Mouse (Mus musculus): ENCODE results near the gene Utrn.

Gene Utrn

DNA sequence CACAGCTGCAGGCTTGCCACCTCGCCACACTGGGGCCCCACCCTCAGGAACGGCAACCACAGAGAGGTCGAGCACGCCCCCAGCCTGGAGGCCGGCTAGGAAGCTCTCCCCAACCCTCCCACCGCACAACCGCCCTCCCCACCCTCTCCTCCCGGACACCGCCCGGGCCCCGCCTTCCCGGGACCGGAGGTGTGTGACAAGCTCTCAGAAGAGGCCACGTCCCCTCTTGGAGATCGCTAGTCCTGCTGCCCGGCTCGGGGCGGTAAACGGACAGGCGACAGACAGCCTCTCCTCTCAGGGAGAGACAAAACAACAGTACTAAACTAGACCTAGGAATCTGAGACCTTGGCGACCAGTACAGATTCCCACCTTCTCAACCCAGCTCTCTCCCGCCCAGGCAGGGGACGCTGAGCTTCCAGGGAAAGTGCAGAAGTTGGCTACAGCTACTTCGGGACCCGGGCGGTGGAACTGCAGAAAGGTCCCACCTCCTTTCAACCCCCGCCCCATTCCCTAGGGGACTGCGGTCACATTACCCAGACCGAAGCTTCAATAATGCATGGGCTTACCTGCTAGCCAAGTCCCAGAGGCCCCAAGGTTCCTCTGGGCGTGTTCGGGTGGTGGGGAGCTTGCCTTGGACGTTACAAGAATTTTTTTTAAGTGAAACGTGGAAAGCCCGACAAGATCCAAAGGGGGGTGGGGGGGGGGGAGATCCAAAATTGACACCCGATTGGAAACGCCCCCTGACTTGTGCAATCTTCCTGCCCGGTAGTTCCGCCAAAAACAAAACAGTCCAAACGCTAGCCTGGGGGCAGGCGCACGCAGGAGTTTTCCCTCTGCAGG, 756 bp downstream of the Utrn start:
- DNase-seq = peak; percentile 84

DNA sequence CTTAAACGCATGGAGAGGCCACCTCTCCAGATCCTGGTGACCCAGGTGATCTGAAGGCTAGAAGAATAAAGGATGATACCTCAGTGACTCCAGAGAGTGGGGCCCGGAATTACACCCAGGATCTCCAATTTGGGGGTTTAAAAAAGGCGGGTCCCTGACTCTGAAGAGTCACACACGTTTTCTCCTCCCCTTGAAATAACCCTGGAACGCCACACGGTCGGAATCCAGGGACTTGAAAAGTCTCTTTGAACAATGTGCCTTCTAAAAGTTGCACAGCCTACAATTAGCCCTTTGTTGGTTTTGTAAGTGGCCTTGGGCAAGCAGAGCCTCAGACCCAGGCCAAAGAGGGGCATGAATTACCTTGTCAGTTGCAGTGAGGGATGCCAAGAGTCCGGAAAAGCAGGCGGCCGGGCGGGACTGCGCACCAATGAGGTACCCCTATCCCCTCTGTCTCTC, 1.4 kb downstream of the Utrn start:
- DNase-seq = peak; percentile 13

DNA sequence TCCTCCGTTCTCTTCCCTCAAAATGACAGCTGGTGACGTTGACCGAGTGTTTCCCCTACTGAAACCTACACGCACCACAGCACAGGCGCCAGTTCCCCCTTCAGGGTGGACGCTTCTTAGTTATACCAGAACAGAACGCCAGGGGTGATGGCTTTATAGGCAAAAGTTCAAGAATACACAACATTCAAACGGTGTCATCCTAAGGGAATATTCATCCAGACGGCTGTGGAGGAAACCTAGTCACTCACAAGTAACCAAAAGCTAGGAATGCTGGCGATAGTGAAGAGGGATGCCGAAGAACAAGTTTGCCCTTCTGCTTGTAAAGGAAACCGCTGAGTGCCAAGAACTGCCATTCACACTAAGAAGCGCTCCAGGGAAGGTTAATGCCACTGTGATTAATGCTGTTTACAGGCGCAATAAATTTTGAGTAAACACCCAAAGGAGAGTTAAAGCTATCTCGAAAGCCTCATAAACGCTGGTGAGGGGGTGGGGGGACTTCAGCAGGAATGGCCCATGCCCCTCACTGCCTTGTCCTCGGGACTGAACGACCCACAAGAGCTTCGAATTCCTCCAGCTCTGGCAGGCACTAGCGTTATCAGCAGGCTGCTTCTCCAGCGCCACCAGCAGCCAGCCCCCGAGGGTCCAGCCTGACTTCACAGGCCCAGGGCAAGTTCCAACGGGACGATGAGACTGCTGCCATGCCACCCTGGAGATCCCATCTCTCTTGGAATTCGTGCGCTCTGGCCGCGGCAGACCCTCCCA, 2.0 kb downstream of the Utrn start:
- peak; percentile 53 for DNase-seq

DNA sequence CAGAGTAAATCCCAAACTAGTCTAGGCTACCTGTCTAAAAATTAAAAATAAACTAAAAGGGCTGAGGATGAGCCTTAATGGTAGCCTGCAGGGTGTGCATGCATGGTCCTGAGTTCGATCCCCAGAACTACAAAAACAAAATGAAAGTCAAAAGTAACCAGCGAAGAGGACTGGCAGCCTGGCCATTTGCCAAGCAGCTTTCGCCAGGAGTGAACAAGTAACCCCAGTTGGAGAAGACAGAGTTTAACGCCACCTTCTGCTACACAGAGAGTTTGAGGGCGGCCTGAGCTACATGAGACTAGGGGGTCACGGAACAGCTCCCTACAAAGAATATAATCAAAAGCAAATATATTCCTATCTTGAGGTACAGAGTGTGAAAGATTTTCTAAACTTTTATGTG, 4.0 kb downstream of the Utrn start:
- no peak for DNase-seq

DNA sequence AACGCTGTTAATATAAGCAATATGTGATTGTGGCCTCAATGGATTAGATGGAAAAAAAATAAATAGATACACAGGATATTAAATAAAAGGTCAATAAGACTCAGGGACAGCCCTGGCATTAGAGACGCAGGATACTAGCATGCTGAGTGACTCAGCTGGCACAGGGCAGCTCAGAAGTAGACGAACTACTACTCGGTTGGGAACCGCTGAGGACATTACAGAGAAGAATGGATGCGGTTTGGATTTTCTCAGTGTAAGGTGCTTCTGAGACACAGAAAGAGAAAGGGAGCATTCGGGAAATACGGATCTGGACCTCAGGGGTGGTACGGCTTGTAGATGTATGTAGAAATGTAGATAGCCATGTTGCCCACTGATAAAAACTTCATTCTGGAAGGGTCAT, 5.6 kb downstream of the Utrn start:
- no peak for DNase-seq

DNA sequence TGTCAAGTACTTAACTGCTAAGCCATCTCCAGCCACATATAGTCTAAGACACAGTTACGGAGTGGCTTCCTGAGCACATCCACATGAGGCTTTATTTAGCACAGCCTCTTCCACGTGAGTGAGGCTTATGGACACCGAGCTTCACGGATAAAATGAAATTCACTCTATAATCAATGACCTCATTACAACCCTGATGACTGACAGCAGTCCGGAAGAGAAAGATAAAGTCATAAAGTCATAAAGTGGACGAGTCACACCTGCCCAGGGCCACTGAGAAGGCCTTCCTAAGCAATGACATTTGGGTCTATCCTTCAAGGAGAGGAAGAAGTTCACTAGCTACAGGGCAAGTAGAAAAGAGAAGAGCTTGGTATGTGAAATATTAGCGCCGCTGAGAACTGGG, 7.1 kb downstream of the Utrn start:
- DNase-seq = no peak

DNA sequence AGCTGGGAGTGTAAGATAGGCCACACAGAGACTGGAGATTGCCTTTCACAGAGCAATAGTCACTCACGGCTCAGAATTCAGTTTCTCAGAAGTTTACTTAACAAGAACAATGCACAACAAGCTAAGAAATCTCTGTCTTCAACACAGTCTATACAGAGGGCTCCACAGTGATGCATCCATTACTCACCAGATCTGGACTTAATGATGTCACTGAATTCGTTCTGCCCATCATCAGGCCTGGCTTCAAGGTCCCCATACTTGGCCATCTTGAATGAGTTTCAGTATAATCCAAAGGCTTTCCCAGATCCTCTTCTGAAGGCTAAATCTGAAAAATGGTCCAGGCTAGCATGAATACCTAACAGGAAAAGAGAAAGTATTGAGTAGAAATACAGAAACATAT, 7.8 kb downstream of the Utrn start:
- DNase-seq = no peak

DNA sequence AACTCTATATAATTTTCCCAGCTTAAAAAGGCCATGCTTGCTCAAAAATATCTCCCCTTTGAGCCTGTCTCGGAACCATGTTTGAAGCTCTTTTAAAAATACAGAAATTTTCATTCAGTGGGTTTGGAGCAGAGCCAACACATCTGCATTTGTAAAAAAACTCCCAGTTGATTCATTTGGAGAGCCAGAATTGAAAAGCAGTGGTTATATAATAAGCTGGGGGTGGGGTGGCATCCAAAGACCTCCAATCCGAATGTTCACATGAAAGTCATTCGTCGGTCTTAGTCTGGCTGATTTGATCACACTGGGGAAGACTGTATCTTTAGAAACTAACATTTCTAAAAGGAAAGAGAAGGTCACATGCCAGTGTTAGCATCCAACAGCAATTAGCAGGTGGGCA, 8.4 kb downstream of the Utrn start:
- DNase-seq = no peak

DNA sequence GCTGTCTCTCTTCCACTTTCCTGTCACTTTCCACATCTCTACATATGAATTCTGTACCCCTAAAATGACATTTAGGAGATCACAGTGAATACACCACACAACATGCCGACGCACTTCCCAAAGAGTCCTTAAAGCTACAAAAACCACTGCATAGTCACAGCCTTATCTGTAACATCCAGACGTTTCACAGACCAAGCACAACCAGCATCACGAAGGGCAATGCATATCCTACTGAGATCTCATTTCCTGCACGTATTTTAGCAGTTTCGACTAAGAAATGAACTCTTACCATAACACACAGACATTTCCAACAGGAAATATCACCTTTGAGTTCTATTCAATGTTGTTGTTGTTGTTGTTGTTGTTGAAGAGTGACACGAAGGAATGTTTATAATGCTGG, 8.8 kb downstream of the Utrn start:
- no peak for DNase-seq

DNA sequence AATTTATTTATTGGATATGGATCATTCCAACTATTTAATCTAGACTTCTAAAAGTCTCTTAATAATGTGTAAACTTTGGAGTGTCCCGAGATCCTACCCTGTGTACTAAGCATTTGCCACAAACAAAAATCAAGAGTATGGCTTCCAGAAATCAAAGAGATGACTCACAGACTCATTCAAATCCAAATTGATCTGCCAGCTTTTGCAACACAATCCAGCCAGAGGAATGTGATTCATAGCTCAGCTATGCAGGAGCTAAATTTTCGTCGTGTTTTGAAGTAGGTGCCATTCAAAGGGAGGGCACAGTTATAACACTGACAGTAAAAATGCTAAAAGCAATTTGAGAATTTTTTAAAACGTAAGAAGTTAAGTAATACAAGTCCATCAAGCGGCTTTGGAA, 11.1 kb downstream of the Utrn start:
- no peak for DNase-seq

DNA sequence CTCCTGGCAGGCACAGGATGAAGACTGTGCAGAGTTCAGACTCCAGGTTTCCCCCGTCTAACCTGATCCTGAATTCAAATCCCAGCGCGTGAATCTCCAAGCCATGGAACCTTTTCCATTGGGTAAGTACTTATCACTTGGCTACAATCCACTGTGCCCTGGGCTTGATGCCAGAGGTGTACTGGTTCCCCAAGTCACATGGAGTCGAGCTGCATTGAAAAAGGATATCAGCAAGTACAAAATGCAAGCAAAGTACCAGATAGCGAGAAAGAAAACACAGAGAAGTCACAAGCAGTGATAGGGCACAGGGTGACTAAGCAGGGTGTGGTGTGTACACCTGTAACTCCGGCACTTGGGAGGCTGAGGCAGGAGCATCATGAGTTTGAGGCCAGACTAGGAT, 14.9 kb downstream of the Utrn start:
- DNase-seq = peak; percentile 56

DNA sequence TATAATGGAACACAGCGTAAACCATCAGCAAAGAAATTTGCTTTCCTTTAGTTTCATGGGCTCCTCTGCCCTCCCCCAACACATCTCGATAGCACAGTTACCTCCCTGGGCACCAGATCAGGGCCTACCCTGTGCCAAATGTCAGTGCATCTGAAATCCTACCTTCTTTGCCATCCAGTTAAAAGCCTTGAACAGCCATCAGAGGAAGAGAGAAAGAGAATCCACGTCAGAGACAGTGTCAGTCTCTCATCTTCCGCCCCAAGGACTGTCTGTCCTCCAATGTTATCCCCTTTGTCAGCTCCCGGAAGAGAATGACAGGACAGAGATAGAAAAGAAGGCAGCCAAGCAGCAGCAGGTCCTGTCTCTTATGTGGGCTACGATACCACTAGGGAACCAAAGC, 15.4 kb downstream of the Utrn start:
- DNase-seq = no peak

DNA sequence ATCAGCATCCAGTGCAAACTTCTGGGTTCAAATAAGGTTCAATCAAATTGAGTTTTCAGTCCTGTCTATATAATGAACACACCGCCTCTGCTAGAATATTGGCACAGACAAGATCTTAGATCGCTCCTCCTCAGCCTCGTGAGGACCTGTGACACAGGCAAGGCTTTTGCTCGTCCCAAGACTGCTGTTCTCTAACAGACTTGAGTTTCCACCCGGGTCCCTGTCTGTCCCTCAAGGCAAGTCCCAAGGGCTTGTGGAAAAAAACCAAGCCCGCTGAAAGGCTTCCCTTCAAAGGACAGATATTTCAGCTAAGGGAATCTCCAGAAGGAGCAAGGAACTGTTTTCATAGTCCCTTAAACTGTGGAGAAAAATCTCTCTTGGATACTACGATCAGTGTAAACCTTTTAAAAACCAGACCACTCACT, 16.0 kb downstream of the Utrn start:
- peak; percentile 19 for DNase-seq

DNA sequence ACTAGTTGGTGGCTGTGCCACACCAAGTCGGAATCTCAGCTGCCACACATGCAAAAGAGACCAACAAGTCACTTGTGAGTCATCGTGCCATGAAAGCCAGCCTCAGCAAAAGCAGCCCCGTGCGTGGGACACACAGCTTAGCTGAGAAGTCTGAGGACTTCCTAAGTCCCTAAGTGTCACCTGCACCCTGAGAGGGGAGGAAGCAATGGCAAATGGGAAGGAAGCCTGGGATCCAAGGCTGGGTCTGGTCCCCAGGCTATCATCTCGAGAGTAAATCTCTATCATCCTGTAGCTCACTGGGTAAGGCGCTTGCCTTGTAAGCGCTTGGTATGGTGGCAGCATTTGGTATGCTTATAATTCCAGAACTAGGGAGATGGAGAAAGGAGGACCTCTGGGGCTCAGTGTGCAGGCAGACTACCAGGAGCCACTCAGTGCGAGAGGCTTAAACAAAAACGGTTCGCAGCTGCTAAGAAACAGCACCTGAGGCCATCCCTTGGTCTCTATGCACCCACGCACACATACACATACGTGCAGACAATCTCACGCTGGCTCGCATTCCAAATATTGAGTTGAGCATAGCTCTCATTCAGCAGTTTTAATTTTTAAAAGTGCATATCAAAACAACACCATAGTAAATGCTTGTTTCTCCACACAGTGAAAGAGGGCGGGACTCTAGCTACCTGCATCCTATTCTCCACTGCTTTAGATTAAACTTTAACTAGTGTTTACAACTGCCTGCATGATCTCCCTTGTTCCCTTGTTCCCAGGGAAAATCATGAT, 16.6 kb downstream of the Utrn start:
- peak; percentile 52 for DNase-seq

DNA sequence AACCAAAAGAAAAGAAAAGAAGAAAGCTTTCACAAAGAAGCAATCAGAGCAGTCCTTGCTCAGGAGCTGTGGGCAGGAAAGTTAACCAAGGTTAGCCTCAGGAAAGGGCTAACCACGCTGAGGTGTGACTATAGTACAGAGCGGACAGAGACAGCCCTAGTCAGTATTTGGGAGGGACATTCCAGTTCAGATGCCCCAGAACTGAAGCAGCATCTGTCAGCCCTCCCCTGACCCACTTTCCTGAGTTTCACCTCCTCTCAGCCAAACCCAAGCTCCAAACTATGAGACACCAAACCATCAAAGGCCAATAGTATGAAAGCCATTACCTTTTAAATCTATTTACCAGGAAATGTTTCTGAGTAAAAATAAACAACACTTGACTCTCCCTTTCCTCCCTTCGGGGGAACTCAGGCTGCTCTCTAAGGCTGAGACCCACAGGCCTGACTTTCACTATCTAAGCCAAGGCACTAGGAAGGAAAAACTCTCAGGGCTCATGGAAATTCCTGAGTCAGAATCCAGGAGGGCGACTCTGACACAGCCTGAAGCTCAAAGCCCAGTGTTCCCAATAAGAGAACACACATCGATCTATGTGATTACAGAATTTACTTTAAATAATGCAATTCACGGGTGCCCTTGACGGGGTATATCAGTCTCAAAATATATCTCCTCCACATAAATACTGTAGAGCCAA, 18.2 kb downstream of the Utrn start:
- no peak for DNase-seq

DNA sequence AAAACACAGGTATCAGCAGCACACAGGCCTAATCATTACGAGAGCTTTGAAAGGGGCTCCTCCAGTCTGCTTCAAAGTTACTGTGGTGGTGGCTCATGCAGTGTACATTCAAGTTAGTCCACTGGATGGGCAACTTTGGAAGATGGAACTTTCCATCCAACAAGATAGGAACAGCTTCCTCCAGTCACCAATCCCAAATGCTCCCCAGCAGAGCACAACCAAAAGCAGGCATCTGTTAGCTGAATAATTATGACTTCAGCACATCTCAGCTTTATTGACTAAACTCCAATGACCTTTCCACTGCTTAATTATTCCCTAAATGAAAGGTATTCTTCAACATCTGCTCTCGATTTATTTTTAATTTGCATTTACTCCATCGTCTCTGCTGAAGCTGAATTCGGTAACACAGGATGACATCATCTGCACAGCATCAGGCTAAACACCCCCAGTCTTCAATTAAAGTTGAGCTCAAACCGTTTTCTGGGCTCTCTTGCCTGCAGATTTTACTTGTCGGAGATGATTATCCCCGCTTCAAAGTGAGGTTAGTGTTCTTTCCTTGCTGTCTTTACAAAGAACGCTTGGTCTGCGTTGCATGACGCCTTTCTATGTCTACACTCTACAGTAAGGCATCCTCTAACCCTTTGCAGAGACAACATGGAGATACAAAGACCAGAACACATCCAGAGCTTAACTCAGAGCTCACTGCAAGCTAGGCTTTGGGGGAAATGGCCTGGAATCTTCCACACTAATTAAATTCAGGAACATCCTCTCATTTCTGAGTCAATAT, 20.6 kb downstream of the Utrn start:
- no peak for DNase-seq

DNA sequence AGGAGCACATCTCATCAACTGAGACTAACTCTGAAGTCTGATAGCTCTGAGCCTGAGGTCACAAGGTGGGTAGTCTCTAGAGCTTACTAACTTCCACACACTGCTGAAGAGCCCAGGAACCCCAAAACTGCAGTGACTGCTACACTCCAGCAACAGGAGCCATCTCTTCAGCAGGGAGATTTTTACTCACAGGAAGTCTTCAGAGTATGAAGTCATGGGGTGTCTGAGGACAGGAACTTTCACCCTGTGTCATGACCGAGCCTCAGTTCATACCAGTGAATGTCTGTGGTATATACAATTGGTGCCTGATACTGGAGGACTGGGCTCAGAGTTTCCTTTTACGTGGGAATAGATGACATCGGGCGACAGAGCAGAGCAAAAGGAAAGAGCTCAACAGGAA, 26.6 kb downstream of the Utrn start:
- no peak for DNase-seq

DNA sequence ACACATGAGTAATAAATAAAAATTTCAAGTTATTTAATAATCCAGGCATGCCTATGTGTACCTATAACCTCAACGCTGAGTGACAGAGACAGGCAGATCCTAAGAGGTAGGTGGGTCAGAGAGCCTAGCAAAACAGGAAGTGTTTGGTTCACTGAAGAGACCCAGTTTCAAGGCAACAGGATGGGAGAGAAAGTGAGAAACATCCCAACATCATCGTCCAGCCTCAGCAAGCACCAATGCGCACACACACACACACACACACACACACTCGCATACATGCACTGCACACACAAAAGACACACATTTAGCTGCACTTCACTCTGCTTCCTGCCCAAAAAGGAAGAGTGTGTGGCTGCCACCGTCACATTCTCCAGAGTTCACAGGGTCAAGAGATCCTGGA, 27.7 kb downstream of the Utrn start:
- no peak for DNase-seq

DNA sequence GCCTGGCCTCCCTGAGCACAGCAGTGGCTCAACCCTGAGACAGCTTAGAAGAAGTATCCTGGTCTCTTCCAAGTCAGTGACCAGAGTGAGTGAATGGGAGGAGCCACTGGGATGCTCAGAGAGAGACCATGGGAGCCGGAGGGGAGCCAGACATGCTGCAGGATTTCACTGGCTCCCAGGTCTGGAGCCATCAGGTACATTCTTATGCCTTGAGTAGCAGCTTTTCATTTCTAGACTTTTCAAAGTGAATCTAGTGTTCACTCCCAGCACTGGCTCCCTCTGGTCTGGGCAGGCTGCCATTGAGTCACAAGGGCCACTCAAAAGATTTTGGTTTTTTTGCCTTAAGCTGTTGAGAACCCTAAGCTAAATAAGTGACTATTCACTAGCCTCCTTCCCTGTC, 31.5 kb downstream of the Utrn start:
- DNase-seq = peak; percentile 59

DNA sequence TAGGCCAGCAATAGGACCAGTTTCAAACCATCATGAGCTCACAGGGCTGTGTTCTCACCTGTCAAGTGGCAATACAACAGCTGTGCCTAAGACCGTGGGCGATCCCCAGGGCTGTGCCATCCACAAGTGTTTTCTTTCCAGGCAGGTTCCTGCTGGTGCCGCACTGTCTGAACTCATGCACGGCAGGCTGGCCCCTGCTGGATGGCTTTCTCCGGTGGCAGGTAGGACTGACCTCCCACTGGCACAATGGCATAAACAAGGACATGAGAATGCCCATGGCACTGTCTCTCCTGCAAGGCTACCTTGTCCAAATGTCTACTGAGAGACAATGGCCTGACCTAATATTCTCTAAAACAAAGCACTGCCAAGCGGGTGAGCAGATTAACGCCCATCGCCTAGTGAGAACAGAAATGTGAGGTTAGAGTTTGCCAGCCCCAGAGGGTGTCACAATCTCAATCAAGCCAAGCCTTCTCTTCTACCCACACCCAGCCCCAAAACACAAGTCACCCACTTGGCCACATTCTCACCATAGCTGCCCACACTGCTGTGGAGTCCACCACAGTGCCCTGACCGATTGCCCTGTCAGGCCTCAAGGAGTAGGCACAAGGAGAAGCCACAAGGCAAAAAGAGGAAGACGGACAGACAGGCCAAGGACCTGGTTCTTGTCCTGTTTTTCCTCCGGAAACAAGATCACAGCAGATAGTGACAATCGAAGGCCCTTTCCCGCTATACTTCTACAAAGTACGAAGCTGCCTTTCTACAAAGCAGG, 32.9 kb downstream of the Utrn start:
- DNase-seq = peak; percentile 30

DNA sequence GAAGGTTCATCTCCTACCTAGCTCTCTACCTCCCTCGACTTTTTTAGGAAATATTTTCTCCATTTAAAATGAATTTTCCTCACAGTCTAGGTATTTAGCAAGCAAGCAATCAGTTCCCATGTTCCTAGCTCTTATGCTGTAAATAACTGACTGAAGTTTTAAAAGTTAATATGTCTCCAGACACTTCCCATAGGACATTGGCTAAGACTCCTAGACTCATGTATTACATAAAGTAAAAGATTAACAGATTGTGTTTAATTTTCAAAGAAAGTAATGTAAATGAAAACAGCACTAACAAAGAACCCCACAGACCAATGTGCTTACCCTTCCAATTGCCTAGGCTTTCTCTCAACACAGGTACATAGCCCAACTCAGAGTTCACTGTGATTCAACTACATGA, 35.0 kb downstream of the Utrn start:
- peak; percentile 31 for DNase-seq

All from kidney, postnatal 14 days (tissue).